Mouse (Mus musculus): ENCODE data around the gene Fem1a.

GRCm38 (mm10) chr17:56277567-56277893 lies 20.9 kb downstream of the Fem1a start:
- no peak for TF ChIP-seq CTCF (IDR thresholded peaks at IDR 0.05; ENCODE audit: low read depth)
- no peak for TF ChIP-seq EP300 (IDR thresholded peaks at IDR 0.05; ENCODE audit: low read depth)
